ENCODE assay signal across 12 mouse cellular contexts in the genomic region with DNA sequence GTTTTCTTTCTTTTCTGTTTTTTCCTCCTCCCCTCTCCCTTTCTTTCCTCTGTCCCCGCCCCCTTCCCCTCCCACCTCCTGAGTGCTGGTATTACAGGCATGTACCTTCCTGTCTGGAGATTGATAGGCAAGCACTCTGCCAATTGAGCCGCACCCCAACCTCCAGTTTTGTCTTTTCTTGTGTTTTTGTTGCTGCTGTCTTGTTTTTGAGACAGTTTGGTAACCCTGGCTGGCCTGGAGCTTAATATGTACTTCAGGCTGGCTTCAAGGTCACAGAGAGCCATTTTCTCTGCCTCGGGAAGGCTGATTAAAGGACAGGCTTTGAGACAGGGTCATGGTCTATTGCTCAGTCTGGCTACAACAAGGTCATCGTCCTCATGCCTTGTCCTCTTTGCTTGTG. TPM values are rescaled to one million over a fixed set of nuclear protein-coding genes. Genes with fewer than 3 reads are reported as not detected.
DNase-seq lines count a peak whose midpoint lies in the region; ATAC-seq and TF ChIP-seq lines count a peak whose summit lies in the region.
"Had no signal": no experiment of that assay in that cellular context is flagged by ENCODE, and none has a peak within 500 bp of the region (broad histone marks: within the 10 kb centered on the region; RNA-seq: fewer than 3 reads in every experiment).

No protein-coding gene starts in this region.

- peaks cover 44% of the 10 kb centered on the region for H3K4me1 ChIP-seq in heart, embryonic 13.5 days
- H3K4me1 ChIP-seq in kidney, adult 2 months (ENCODE audit: control insufficient read depth, insufficient read depth, low read length): peaks cover 16% of the 10 kb centered on the region

- H3K27ac ChIP-seq in heart, embryonic 13.5 days (replicated peaks): peak overlapping the region; percentile 45; the same call in 1 of the 2 replicates
- H3K27ac ChIP-seq in kidney, adult 2 months (ENCODE audit: insufficient read depth, low read depth, low read length): peak overlapping the region; percentile 77
- H3K27ac ChIP-seq: forebrain, embryonic 13.5 days; lung, embryonic 15.5 days had no signal

- no peak for TF ChIP-seq POLR2A in kidney, adult 2 months (IDR thresholded peaks at IDR 0.05; ENCODE audit: low read depth, low read length)

- no peaks in the 10 kb centered on the region for H3K27me3 ChIP-seq in heart, embryonic 13.5 days (replicated peaks)
- no peaks in the 10 kb centered on the region for H3K27me3 ChIP-seq in kidney, adult 2 months (replicated peaks; ENCODE audit: control insufficient read depth, insufficient read depth, low read length)
- H3K27me3 ChIP-seq: forebrain, embryonic 13.5 days; lung, embryonic 15.5 days had no signal

- no peak for TF ChIP-seq CTCF in kidney, adult 2 months (conservative IDR thresholded peaks at IDR 0.05; ENCODE audit: insufficient read depth, insufficient read length, low read depth, low read length)

- WGBS in heart, embryonic 13.5 days: 71% methylated on average over 4 of the region's 4 CpGs
- 45% methylated on average over 4 of the region's 4 CpGs for WGBS in kidney, adult 2 months

- DNase-seq in heart, adult 9 months (ENCODE audit: low spot score in 2 of 2): no peak
- peak; percentile 35 for DNase-seq in urinary bladder, postnatal 14 days (ENCODE audit: low spot score)
- no peak for DNase-seq in urinary bladder, postnatal 36 days (ENCODE audit: low spot score in 2 of 2)
- DNase-seq in kidney, adult 2 months: peak; percentile 74
- DNase-seq in embryo, embryonic 11 days: no peak
- DNase-seq in embryo, embryonic 10 days (ENCODE audit: low spot score): no peak
- DNase-seq in thymus, postnatal 0 days (ENCODE audit: low spot score): no peak
- DNase-seq: right cerebral cortex, postnatal 14 days; thymus, adult 2 months had no signal

- H3K9me3 ChIP-seq in heart, embryonic 13.5 days: peaks cover 10% of the 10 kb centered on the region
- H3K9me3 ChIP-seq: lung, embryonic 15.5 days had no signal

- H3K9ac ChIP-seq in heart, embryonic 13.5 days: no peak overlapping the region
- H3K9ac ChIP-seq: forebrain, embryonic 13.5 days; lung, embryonic 15.5 days had no signal

- H3K4me2 ChIP-seq in heart, embryonic 13.5 days: no peak overlapping the region
- H3K4me2 ChIP-seq: forebrain, embryonic 13.5 days; lung, embryonic 15.5 days had no signal

- H3K4me3 ChIP-seq in heart, embryonic 13.5 days: no peak overlapping the region
- no peak overlapping the region for H3K4me3 ChIP-seq in kidney, adult 2 months (ENCODE audit: insufficient read depth, low read depth, low read length)
- H3K4me3 ChIP-seq: forebrain, embryonic 13.5 days; lung, embryonic 15.5 days had no signal

- peaks cover 57% of the 10 kb centered on the region for H3K36me3 ChIP-seq in heart, embryonic 13.5 days
- H3K36me3 ChIP-seq in kidney, adult 2 months (ENCODE audit: control insufficient read depth, insufficient read depth, low read length): no peaks in the 10 kb centered on the region

- no peak for ATAC-seq in heart, embryonic 13.5 days (ENCODE audit: extremely low read depth, insufficient number of reproducible peaks, low FRiP score, low TSS enrichment)
- ATAC-seq: forebrain, embryonic 13.5 days had no signal

RNA-seq across cellular contexts. Expression of a gene that starts 18.8 kb away (rescaled TPM):
- polyA plus RNA-seq in heart, embryonic 13.5 days (2015; fragmentation: Nextera tagmentation; extraction: Ambion mirVana): 31.6 and 33.7 TPM in 2 replicates
- polyA plus RNA-seq in kidney, adult 2 months (2012; rRNA removed): 13.4 and 13.9 TPM in 2 replicates
- 26.5 and 28.5 TPM in 2 replicates for polyA plus RNA-seq in thymus, postnatal 0 days (2015; fragmentation: Nextera tagmentation; extraction: Ambion mirVana)

Comparison
In these comparisons a context has a peak if more than half of its experiments do, and no peak if none do; other contexts are left out.
1. DNase-seq: peak in urinary bladder, postnatal 14 days (single experiment) and kidney, adult 2 months (single experiment); none in heart, adult 9 months (0 of 2), urinary bladder, postnatal 36 days (0 of 2), embryo, embryonic 11 days (single experiment), embryo, embryonic 10 days (single experiment) and thymus, postnatal 0 days (single experiment).